Mouse (Mus musculus): Measurements from ENCODE around the gene Zfp169. TPM values are rescaled to one million over a fixed set of nuclear protein-coding genes. Genes with fewer than 3 reads are reported as not detected.
A peak's percentile ranks its signal among the peaks of the same experiment; 100 is the strongest.

Zfp169 gene
- total RNA-seq (2022) = 10 to 100 TPM; 23.0 to 26.4 (median 24.7) TPM

- DNase-seq (ENCODE audit: low spot score in 2 of 2) = peak; percentile 68 to 91
Measured at GRCm38 (mm10) chr13:48513003-48513929, at the start of gene Zfp169, which contains the start of gene A830005F24Rik. Gene Zfp169, minus strand, starts transcription at chr13:48513451. Gene A830005F24Rik, plus strand, starts transcription at chr13:48513570.

GRCm38 (mm10) chr13:48562336-48562735 lies 49.1 kb upstream of the Zfp169 start:
- DNase-seq (ENCODE audit: low spot score in 2 of 2) = no peak

- no peak for DNase-seq (ENCODE audit: low spot score in 2 of 2)
Measured at GRCm38 (mm10) chr13:48561481-48561880, 48.2 kb upstream of the Zfp169 start.

- no peak for DNase-seq (ENCODE audit: low spot score in 2 of 2)
Measured at GRCm38 (mm10) chr13:48555976-48556375, 42.7 kb upstream of the Zfp169 start.

- no peak for DNase-seq (ENCODE audit: low spot score in 2 of 2)
Measured at GRCm38 (mm10) chr13:48554552-48554951, 41.3 kb upstream of the Zfp169 start.

- no peak for DNase-seq (ENCODE audit: low spot score in 2 of 2)
Measured at GRCm38 (mm10) chr13:48553511-48553910, 40.3 kb upstream of the Zfp169 start.

GRCm38 (mm10) chr13:48552181-48553090 lies 39.2 kb upstream of the Zfp169 start:
- peak; percentile 75 to 92 for DNase-seq (ENCODE audit: low spot score in 2 of 2)

- DNase-seq (ENCODE audit: low spot score in 2 of 2) = no peak
Measured at GRCm38 (mm10) chr13:48548296-48548695, 35.0 kb upstream of the Zfp169 start.

- DNase-seq (ENCODE audit: low spot score in 2 of 2) = peak in 1 of 2 experiments; percentile 8
Measured at GRCm38 (mm10) chr13:48547623-48548022, 34.4 kb upstream of the Zfp169 start.

- DNase-seq (ENCODE audit: low spot score in 2 of 2) = peak; percentile 98 to 100
Measured at GRCm38 (mm10) chr13:48546330-48546917, 33.2 kb upstream of the Zfp169 start.

- DNase-seq (ENCODE audit: low spot score in 2 of 2) = peak; percentile 67 to 96
Measured at GRCm38 (mm10) chr13:48545476-48546281, 32.4 kb upstream of the Zfp169 start.

GRCm38 (mm10) chr13:48544867-48545266 lies 31.6 kb upstream of the Zfp169 start:
- no peak for DNase-seq (ENCODE audit: low spot score in 2 of 2)

GRCm38 (mm10) chr13:48544391-48544790 lies 31.1 kb upstream of the Zfp169 start:
- DNase-seq (ENCODE audit: low spot score in 2 of 2) = no peak

- DNase-seq (ENCODE audit: low spot score in 2 of 2) = no peak
Measured at GRCm38 (mm10) chr13:48540488-48540887, 27.2 kb upstream of the Zfp169 start.

- no peak for DNase-seq (ENCODE audit: low spot score in 2 of 2)
Measured at GRCm38 (mm10) chr13:48533441-48533840, 20.2 kb upstream of the Zfp169 start.

- DNase-seq (ENCODE audit: low spot score in 2 of 2) = no peak
Measured at GRCm38 (mm10) chr13:48531448-48531847, 18.2 kb upstream of the Zfp169 start.

- no peak for DNase-seq (ENCODE audit: low spot score in 2 of 2)
Measured at GRCm38 (mm10) chr13:48530685-48531084, 17.4 kb upstream of the Zfp169 start.

- DNase-seq (ENCODE audit: low spot score in 2 of 2) = no peak
Measured at GRCm38 (mm10) chr13:48529028-48529427, 15.8 kb upstream of the Zfp169 start.

- DNase-seq (ENCODE audit: low spot score in 2 of 2) = peak in 1 of 2 experiments; percentile 44
Measured at GRCm38 (mm10) chr13:48528123-48528871, 15.0 kb upstream of the Zfp169 start.

GRCm38 (mm10) chr13:48525745-48526144 lies 12.5 kb upstream of the Zfp169 start:
- no peak for DNase-seq (ENCODE audit: low spot score in 2 of 2)

All from left cerebral cortex, adult 8-10 months (tissue).